Mouse (Mus musculus): ENCODE results near the gene Nck2.

GRCm38 (mm10) chr1:43485204-43485603 is 40.8 kb downstream of the Nck2 start:
- TF ChIP-seq CTCF (IDR thresholded peaks at IDR 0.05; ENCODE audit: insufficient read depth, low read depth, low read length) (no peak), POLR2A (IDR thresholded peaks at IDR 0.05; ENCODE audit: insufficient read depth, low read depth, low read length) (no peak)
